Mouse (Mus musculus) midbrain, postnatal 0 days (tissue): Measurements from ENCODE around the gene Zscan2. TPM values are rescaled to one million over a fixed set of nuclear protein-coding genes. Genes with fewer than 3 reads are reported as not detected.

ENCODE experiments used
- ATAC-seq: fragments of 200-750 bp; cut with Nextera tagmentation; 2 replicates; pipeline ENCODE4 v1.8.0; 2017; ENCODE audit warnings: moderate number of reproducible peaks, mild to moderate bottlenecking, moderate TSS enrichment, moderate library complexity; ENCODE audit not compliant: low FRiP score
- DNase-seq: peaks from one replicate; pipeline ENCODE4 v3.0.0-alpha.2; 2015; ENCODE audit warnings: low spot score
- H3K27ac ChIP-seq: fragments of 300-500 bp; sonication (generic); 2 replicates; pipeline ENCODE4 v1.5.1; 2014; ENCODE audit warnings: low read depth, mild to moderate bottlenecking, low read length, mixed read lengths
- H3K27me3 ChIP-seq: fragments of 300-500 bp; sonication (generic); 2 replicates; pipeline ENCODE4 v1.6.1; 2014; ENCODE audit warnings: low read length, control low read depth, mixed read lengths; ENCODE audit not compliant: insufficient read depth
- H3K36me3 ChIP-seq: fragments of 300-500 bp; sonication (generic); 2 replicates; pipeline ENCODE4 v1.6.1; 2014; ENCODE audit warnings: low read length, control low read depth, mixed read lengths; ENCODE audit not compliant: insufficient read depth
- H3K4me1 ChIP-seq: fragments of 300-500 bp; sonication (generic); 2 replicates; pipeline ENCODE4 v1.6.1; 2014; ENCODE audit warnings: mild to moderate bottlenecking, control low read depth, antibody characterized with exemption, low read length, mixed read lengths; ENCODE audit not compliant: insufficient read depth
- H3K4me2 ChIP-seq: fragments of 300-500 bp; sonication (generic); 2 replicates; pipeline ENCODE4 v1.6.1; 2014; ENCODE audit warnings: low read depth, mild to moderate bottlenecking, low read length, mixed read lengths; ENCODE audit not compliant: poor library complexity, severe bottlenecking
- H3K4me3 ChIP-seq: fragments of 300-500 bp; sonication (generic); 2 replicates; pipeline ENCODE4 v1.5.1; 2014; ENCODE audit warnings: low read depth, mild to moderate bottlenecking, low read length, moderate library complexity
- H3K9ac ChIP-seq: fragments of 300-500 bp; sonication (generic); replicated peaks from 2 replicates; pipeline ENCODE4 v1.6.1; 2014; ENCODE audit warnings: mild to moderate bottlenecking, low read length, moderate library complexity, mixed read lengths; ENCODE audit not compliant: poor library complexity, severe bottlenecking
- H3K9me3 ChIP-seq: fragments of 300-500 bp; sonication (generic); 2 replicates; pipeline ENCODE4 v1.6.1; 2016; ENCODE audit warnings: low read length, control low read depth
- CTCF ChIP-seq: IDR thresholded peaks from 2 replicates; pipeline ENCODE4 v1.5.1; 2016; ENCODE audit warnings: antibody characterized with exemption, mild to moderate bottlenecking
- WGBS: fragments of 180-500 bp; shearing (Covaris S2); extraction: QIAGEN DNeasy Blood & Tissue Kit; methylation state at CpG from one replicate; pipeline ENCODE4 v1.1.7; 2014; 5-methylcytosine and 5-hydroxymethylcytosine counted together
- polyA plus RNA-seq: library from polyadenylated mRNA; unstranded; fragments of >200 nt; fragmentation: Nextera tagmentation; extraction: Ambion mirVana; gene quantifications from 2 replicates; pipeline ENCODE4 v1.2.1, GENCODE M21; 2015
- total RNA-seq: library from RNA; depleted of rRNA; stranded (reverse); fragments of >200 nt; gene quantifications from 2 replicates; pipeline ENCODE4 v1.2.3, GENCODE M21; 2014

Zscan2 gene
- total and polyA plus RNA-seq, 2 experiments from 2014 or later: 2.7 to 22.4 TPM

DNA sequence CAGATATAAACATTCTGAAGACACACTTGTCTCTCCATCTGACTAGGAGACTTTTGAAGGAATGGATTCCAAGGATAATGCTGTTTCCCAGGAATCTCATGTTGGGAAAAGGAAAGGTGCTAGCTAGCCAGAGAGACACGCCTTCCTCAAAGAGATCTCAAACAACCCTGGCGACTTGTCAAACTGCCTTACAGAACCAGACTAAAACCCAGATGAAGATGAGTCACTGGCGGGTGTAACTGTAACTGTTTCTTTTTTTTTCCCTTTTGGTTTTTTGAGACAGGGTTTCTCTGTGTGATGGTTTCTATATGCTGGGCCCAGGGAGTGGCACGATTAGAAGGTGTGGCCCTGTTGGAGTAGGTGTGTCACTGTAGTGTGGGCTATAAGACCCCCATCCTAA, 19.8 kb upstream of the Zscan2 start:
- TF ChIP-seq CTCF: no peak
- H3K9ac ChIP-seq: no peak overlapping the region
- H3K9me3 ChIP-seq: no peaks in the 10 kb centered on the region
- no peaks in the 10 kb centered on the region for H3K27me3 ChIP-seq
- H3K27ac ChIP-seq: no peak overlapping the region
- H3K4me3 ChIP-seq: no peak overlapping the region
- DNase-seq (no peak), ATAC-seq (no peak)
- no peaks in the 10 kb centered on the region for H3K36me3 ChIP-seq
- 78% methylated on average over 4 of the region's 4 CpGs for WGBS
- H3K4me1 ChIP-seq: no peaks in the 10 kb centered on the region
- H3K4me2 ChIP-seq: no peak overlapping the region

DNA sequence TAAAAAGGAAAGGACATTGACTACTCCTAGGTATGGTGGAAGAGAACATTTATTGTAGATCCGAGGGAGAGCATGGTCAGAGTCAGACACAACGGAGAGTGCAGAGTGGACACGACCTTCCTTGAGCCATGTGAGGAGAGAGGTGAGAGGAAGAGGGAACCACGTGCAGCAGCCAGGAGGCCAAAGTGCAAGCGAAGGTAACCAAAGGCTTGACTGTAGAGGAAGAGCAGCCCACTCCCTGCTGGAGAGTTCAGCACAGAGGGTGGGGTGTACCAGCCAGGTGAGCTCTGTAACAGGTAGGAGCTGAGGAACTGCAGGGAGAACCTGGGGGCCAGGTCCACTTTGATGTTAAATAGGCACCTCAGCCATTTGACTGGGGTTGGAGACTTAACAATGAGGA, 18.6 kb upstream of the Zscan2 start:
- WGBS: 82% methylated on average over 5 of the region's 5 CpGs

DNA sequence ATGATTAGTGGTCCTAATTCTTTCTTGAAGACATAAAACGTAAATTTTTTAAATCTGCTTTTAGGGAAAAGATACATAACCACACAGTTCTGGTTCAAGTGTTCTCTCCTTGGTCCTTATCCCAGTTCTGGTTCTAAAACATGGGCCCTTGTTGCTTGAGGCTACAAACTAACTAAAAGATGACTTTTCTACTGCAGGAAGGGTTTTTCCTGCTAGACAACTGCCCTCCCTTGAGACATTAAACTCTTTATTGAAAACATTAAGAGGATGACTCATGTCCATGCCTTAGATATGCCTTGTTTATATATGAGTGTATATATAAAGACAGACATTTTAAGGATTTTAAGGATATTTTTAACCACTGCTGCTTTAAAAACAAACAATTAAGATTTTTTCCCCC, 17.5 kb upstream of the Zscan2 start:
- Histone ChIP-seq H3K27me3 (no peaks in the 10 kb centered on the region), H3K9me3 (no peaks in the 10 kb centered on the region), H3K4me2 (no peak overlapping the region), H3K9ac (no peak overlapping the region), H3K36me3 (no peaks in the 10 kb centered on the region), H3K27ac (no peak overlapping the region), H3K4me3 (no peak overlapping the region), H3K4me1 (no peaks in the 10 kb centered on the region)
- 93% methylated on average over 1 of the region's 1 CpGs for WGBS
- TF ChIP-seq CTCF: no peak
- DNase-seq (no peak), ATAC-seq (no peak)

More for the DNA sequence above, 18.6 kb upstream of the Zscan2 start:
- TF ChIP-seq CTCF: no peak
- Histone ChIP-seq H3K4me2 (no peak overlapping the region), H3K27ac (no peak overlapping the region), H3K9me3 (no peaks in the 10 kb centered on the region), H3K36me3 (no peaks in the 10 kb centered on the region), H3K4me1 (no peaks in the 10 kb centered on the region), H3K27me3 (no peaks in the 10 kb centered on the region), H3K4me3 (no peak overlapping the region), H3K9ac (no peak overlapping the region)
- ATAC-seq (no peak), DNase-seq (no peak)

DNA sequence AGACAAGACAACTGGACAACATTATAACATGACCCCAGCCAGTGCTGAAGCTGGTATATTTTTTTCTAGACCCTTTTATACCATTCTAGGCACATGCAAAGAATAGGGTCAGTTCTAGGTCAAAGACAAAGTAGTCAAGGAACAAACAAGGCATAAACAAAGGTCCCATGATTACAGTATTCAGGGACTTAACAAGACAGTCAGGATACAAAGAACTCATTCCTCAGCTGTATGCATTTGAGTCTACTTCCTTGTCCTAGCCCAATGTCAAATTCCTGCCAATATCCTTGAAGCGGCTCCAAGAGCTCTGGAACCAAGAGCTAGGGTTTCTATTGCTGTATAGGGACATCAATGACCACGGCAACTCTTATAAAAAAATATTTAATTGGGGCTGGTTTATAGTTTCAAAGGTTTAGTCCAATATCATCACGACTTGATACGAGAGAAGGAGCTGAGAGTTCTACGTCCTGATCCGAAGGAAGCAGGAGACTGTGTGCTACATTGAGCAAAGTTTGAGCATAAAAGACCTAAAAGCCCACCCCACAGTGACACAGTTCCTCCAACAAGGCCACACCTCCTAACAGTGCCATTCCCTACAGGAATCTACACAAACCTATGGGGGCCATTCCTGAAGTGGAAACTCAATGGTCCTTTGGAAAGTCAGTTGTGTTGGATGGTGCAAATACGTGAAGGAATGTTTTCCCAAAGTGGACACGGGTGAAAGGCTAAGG, 16.6 kb upstream of the Zscan2 start:
- DNase-seq: no peak
- no peak for ATAC-seq

DNA sequence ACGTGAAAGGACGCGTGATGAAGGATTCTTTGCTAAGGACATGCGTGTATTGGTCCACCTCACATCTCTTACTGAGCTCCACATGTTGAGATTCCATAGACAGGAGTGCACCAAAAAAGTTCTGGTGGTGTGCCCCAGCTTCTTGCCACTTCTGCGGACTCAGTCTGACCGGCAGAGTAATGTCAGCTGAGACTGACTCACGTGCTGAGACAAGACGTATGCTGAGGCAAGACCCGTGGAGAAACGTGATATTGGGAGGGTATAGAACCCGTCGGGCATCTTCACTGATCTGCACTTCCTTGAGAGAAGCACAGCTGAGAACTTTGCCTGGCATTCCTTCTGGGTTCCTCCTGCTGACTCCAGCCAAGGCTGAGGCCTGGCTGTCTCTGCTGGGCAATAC, 16.0 kb upstream of the Zscan2 start:
- DNase-seq: no peak

More for the DNA sequence above, 16.6 kb upstream of the Zscan2 start:
- Histone ChIP-seq H3K27ac (no peak overlapping the region), H3K27me3 (no peaks in the 10 kb centered on the region), H3K4me3 (no peak overlapping the region), H3K4me1 (no peaks in the 10 kb centered on the region), H3K4me2 (no peak overlapping the region), H3K9ac (no peak overlapping the region), H3K36me3 (no peaks in the 10 kb centered on the region), H3K9me3 (no peaks in the 10 kb centered on the region)
- TF ChIP-seq CTCF: no peak
- 93% methylated on average over 8 of the region's 8 CpGs for WGBS

DNA sequence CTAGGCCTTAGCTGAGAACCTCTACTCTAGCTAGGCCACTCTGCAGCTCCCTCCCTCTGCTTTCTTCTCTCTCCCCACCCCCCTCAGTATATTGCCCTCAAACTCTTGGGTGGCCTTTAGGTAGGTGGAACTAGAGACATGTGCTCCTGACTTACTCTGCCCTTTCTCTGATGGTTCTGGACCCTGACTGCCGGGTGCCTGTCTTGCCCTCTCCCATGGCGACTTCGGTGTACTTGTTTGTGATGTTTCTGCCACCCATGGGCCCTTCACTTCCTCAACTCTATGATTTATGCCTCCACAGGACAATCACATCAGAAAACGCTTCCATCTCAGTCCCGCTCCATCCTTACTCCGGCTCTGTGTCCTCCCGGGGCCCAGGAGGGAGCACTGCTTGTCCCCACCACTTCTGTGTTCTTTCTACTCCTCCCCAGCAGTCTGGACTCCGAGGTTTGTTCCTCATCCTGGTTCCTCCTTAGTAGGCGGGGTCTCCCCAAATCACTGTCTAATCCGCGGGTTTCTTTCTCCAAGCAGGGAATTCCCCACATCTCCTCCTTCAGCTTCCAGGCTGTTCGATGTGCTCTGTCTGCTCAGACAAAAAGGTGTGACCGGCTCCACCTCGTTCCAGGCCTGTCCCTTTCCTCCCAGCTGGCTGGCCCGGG, 15.0 kb upstream of the Zscan2 start:
- Histone ChIP-seq H3K27ac (no peak overlapping the region), H3K9ac (no peak overlapping the region), H3K9me3 (no peaks in the 10 kb centered on the region), H3K36me3 (no peaks in the 10 kb centered on the region), H3K4me1 (no peaks in the 10 kb centered on the region), H3K27me3 (no peaks in the 10 kb centered on the region), H3K4me2 (no peak overlapping the region; the same call in 1 of the 2 replicates), H3K4me3 (no peak overlapping the region)
- no peak for TF ChIP-seq CTCF
- WGBS: 75% methylated on average over 15 of the region's 15 CpGs
- DNase-seq (no peak), ATAC-seq (no peak)

More for the DNA sequence above, 16.0 kb upstream of the Zscan2 start:
- H3K9ac ChIP-seq: no peak overlapping the region
- no peak for ATAC-seq
- no peak overlapping the region for H3K4me3 ChIP-seq
- TF ChIP-seq CTCF: no peak
- no peak overlapping the region for H3K27ac ChIP-seq
- no peaks in the 10 kb centered on the region for H3K9me3 ChIP-seq
- no peaks in the 10 kb centered on the region for H3K27me3 ChIP-seq
- no peaks in the 10 kb centered on the region for H3K4me1 ChIP-seq
- 96% methylated on average over 12 of the region's 12 CpGs for WGBS
- H3K4me2 ChIP-seq: no peak overlapping the region
- H3K36me3 ChIP-seq: no peaks in the 10 kb centered on the region
